Mouse (Mus musculus) forebrain, embryonic 11.5 days (tissue): ENCODE measurements around the gene Tceanc. TPM values are rescaled to one million over a fixed set of nuclear protein-coding genes. Genes with fewer than 3 reads are reported as not detected.

Experiments used
- ATAC-seq: fragments of 200-750 bp; cut with Nextera tagmentation; replicated peaks from 2 replicates; pipeline ENCODE4 v1.8.0; 2017; ENCODE audit warnings: moderate TSS enrichment; ENCODE audit not compliant: low FRiP score
- DNase-seq: peaks from one replicate; pipeline ENCODE4 v3.0.0-alpha.2; 2017; ENCODE audit warnings: low spot score
- H3K27ac ChIP-seq: fragments of 300-500 bp; sonication (generic); 2 replicates; pipeline ENCODE4 v1.5.1; 2014; ENCODE audit warnings: low read depth, low read length
- H3K27me3 ChIP-seq: fragments of 300-500 bp; sonication (generic); 2 replicates; pipeline ENCODE4 v1.6.1; 2014; ENCODE audit warnings: mild to moderate bottlenecking, low read length, mixed read lengths; ENCODE audit not compliant: control insufficient read depth, insufficient read depth
- H3K36me3 ChIP-seq: fragments of 300-500 bp; sonication (generic); 2 replicates; pipeline ENCODE4 v1.6.1; 2014; ENCODE audit warnings: mild to moderate bottlenecking, low read length, moderate library complexity, mixed read lengths; ENCODE audit not compliant: control insufficient read depth, insufficient read depth
- H3K4me1 ChIP-seq: fragments of 300-500 bp; sonication (generic); replicated peaks from 2 replicates; pipeline ENCODE4 v1.6.1; 2014; ENCODE audit warnings: low read length, mixed read lengths; ENCODE audit not compliant: control insufficient read depth, insufficient read depth
- H3K4me2 ChIP-seq: fragments of 300-500 bp; sonication (generic); 2 replicates; pipeline ENCODE4 v1.6.1; 2014; ENCODE audit warnings: low read depth, mild to moderate bottlenecking, low read length, moderate library complexity, mixed read lengths; ENCODE audit not compliant: severe bottlenecking
- H3K4me3 ChIP-seq: fragments of 300-500 bp; sonication (generic); 2 replicates; pipeline ENCODE4 v1.5.1; 2014; ENCODE audit warnings: low read depth, low read length
- H3K9ac ChIP-seq: fragments of 300-500 bp; sonication (generic); 2 replicates; pipeline ENCODE4 v1.6.1; 2014; ENCODE audit warnings: low read length
- H3K9me3 ChIP-seq: fragments of 300-500 bp; sonication (generic); 2 replicates; pipeline ENCODE4 v1.6.1; 2016; ENCODE audit warnings: low read length, mixed read lengths; ENCODE audit not compliant: control insufficient read depth
- WGBS: fragments of 180-500 bp; shearing (Covaris S2); extraction: QIAGEN DNeasy Blood & Tissue Kit; methylation state at CpG from one replicate; pipeline ENCODE4 v1.1.7; 2014; 5-methylcytosine and 5-hydroxymethylcytosine counted together
- polyA plus RNA-seq: library from polyadenylated mRNA; unstranded; fragments of >200 nt; fragmentation: Nextera tagmentation; extraction: Ambion mirVana; gene quantifications from 2 replicates; pipeline ENCODE4 v1.2.1, GENCODE M21; 2014

Gene Tceanc
- polyA plus RNA-seq, 1 experiment from 2014 or later, result 16.0 TPM

GRCm38 (mm10) chrX:166509761-166510738 is 8.3 kb downstream of the Tceanc start:
- H3K4me3 ChIP-seq, result peak overlapping the region; percentile 41
- ATAC-seq (peak; percentile 98), DNase-seq (peak; percentile 92)
- peak overlapping the region; percentile 75 for H3K9ac ChIP-seq
- no peaks in the 10 kb centered on the region; the same call in 1 of the 2 replicates for H3K27me3 ChIP-seq
- no peaks in the 10 kb centered on the region for H3K9me3 ChIP-seq
- H3K27ac ChIP-seq, result peak overlapping the region; percentile 91
- H3K4me1 ChIP-seq, result no peaks in the 10 kb centered on the region
- 24% methylated on average over 59 of the region's 65 CpGs for WGBS
- H3K4me2 ChIP-seq, result peak overlapping the region; percentile 48
- no peaks in the 10 kb centered on the region for H3K36me3 ChIP-seq

GRCm38 (mm10) chrX:166504421-166504820 is 13.9 kb downstream of the Tceanc start:
- 63% methylated on average over 2 of the region's 2 CpGs for WGBS

GRCm38 (mm10) chrX:166499496-166500190 is 18.7 kb downstream of the Tceanc start:
- DNase-seq (no peak), ATAC-seq (no peak)
- Histone ChIP-seq H3K27ac (no peak overlapping the region), H3K4me1 (no peaks in the 10 kb centered on the region), H3K9me3 (no peaks in the 10 kb centered on the region), H3K4me2 (no peak overlapping the region), H3K4me3 (no peak overlapping the region), H3K27me3 (peaks cover 2% of the 10 kb centered on the region; the same call in 1 of the 2 replicates), H3K9ac (no peak overlapping the region), H3K36me3 (no peaks in the 10 kb centered on the region; the same call in 1 of the 2 replicates)
- 73% methylated on average over 1 of the region's 1 CpGs for WGBS

More at GRCm38 (mm10) chrX:166504421-166504820, 13.9 kb downstream of the Tceanc start:
- no peaks in the 10 kb centered on the region for H3K27me3 ChIP-seq
- H3K27ac ChIP-seq, result no peak overlapping the region
- no peaks in the 10 kb centered on the region for H3K9me3 ChIP-seq
- no peaks in the 10 kb centered on the region for H3K4me1 ChIP-seq
- H3K4me3 ChIP-seq, result no peak overlapping the region
- H3K9ac ChIP-seq, result no peak overlapping the region
- no peak for DNase-seq
- H3K36me3 ChIP-seq, result no peaks in the 10 kb centered on the region; the same call in 1 of the 2 replicates
- no peak overlapping the region for H3K4me2 ChIP-seq
- ATAC-seq, result no peak

- no peaks in the 10 kb centered on the region for H3K4me1 ChIP-seq
- no peak overlapping the region for H3K4me2 ChIP-seq
- no peak overlapping the region for H3K4me3 ChIP-seq
- ATAC-seq (peak; percentile 58), DNase-seq (no peak)
- no peaks in the 10 kb centered on the region for H3K9me3 ChIP-seq
- WGBS, result 57% methylated on average over 4 of the region's 4 CpGs
- no peak overlapping the region for H3K27ac ChIP-seq
- peaks cover 2% of the 10 kb centered on the region; the same call in 1 of the 2 replicates for H3K27me3 ChIP-seq
- no peaks in the 10 kb centered on the region; the same call in 1 of the 2 replicates for H3K36me3 ChIP-seq
- no peak overlapping the region for H3K9ac ChIP-seq
Measured at GRCm38 (mm10) chrX:166497771-166498170, 20.6 kb downstream of the Tceanc start.

- Histone ChIP-seq H3K9ac (no peak overlapping the region), H3K4me3 (no peak overlapping the region), H3K27ac (no peak overlapping the region), H3K4me1 (no peaks in the 10 kb centered on the region), H3K9me3 (no peaks in the 10 kb centered on the region), H3K27me3 (peaks cover 2% of the 10 kb centered on the region; the same call in 1 of the 2 replicates), H3K4me2 (no peak overlapping the region), H3K36me3 (no peaks in the 10 kb centered on the region)
- WGBS, result 88% methylated on average over 2 of the region's 2 CpGs
- DNase-seq (no peak), ATAC-seq (no peak)
Measured at GRCm38 (mm10) chrX:166495052-166495451, 23.3 kb downstream of the Tceanc start.

GRCm38 (mm10) chrX:166479365-166479983 is 38.9 kb downstream of the Tceanc start, which contains the start of gene Rab9:
TSS of gene Rab9 (minus strand) at chrX:166479867.
- WGBS, result 23% methylated on average over 40 of the region's 41 CpGs
- no peaks in the 10 kb centered on the region; the same call in 1 of the 2 replicates for H3K27me3 ChIP-seq
- DNase-seq, result peak; percentile 94
- peak; percentile 99 for ATAC-seq
- peak within 1 kb of the TSS; percentile 70 for H3K9ac ChIP-seq
- peak within 1 kb of the TSS; percentile 53 for H3K4me2 ChIP-seq
- no peaks in the 10 kb centered on the region for H3K36me3 ChIP-seq
- no peaks in the 10 kb centered on the region for H3K4me1 ChIP-seq
- H3K4me3 ChIP-seq, result peak within 1 kb of the TSS; percentile 55
- H3K9me3 ChIP-seq, result no peaks in the 10 kb centered on the region
- no peak within 1 kb of the TSS for H3K27ac ChIP-seq

GRCm38 (mm10) chrX:166478631-166479364 is 39.6 kb downstream of the Tceanc start:
- DNase-seq, result no peak
- H3K36me3 ChIP-seq, result no peaks in the 10 kb centered on the region
- H3K4me2 ChIP-seq, result peak overlapping the region; percentile 53
- no peaks in the 10 kb centered on the region for H3K9me3 ChIP-seq
- H3K27me3 ChIP-seq, result no peaks in the 10 kb centered on the region; the same call in 1 of the 2 replicates
- peak overlapping the region; percentile 55 for H3K4me3 ChIP-seq
- no peak overlapping the region for H3K27ac ChIP-seq
- ATAC-seq, result no peak; the same call in 1 of the 2 replicates
- H3K4me1 ChIP-seq, result no peaks in the 10 kb centered on the region
- WGBS, result 25% methylated on average over 28 of the region's 28 CpGs
- H3K9ac ChIP-seq, result peak overlapping the region; percentile 70
